Mouse (Mus musculus): Measurements from ENCODE around the gene D230025D16Rik.

Gene D230025D16Rik

DNA sequence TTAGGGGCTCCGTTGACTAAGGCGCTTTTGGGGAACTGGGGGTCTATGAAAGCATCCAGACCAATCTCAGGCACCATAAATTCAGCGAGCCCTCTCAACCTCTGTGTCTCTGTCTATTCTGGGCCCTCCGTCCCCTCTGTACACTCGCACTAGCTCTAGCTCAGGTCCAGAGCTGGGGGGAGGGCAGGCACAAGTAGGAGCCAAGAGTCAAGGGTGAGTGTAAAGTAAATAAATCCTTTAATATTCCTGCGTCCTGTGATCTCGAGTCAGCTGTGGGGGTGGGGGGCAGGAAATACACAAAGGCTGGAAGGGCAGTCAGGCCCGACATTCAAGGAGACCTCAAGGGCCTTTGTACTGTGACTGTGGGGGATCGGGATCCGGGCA, 44.1 kb downstream of the D230025D16Rik start:
- peak in 1 of 2 experiments; percentile 34 for DNase-seq

DNA sequence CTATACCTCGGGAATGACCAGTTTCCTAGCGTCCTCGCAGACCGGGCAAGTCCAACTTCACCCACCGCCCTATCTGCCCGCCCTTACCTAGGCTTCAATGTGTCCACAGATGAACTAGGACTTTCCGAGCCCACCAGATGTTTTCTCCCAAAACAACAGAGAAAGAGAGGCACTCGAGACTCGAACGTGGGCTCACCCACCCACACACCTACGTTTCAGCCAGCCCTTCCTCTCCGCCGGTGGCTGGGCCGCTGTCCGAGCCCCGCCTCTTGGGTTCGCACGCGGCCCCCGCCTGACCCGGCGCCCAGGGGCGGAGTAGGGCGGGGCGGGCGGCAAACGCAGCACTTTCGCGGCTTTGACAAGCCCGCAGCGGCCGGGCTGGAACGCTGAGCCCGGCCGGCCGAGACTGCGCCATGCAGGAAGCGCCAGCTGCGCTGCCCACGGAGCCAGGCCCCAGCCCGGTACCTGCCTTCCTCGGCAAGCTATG, 44.6 kb downstream of the D230025D16Rik start, which contains the start of gene Hsf4:
Gene Hsf4 (plus strand): TSS at position 341 of the 487 bp plus-strand sequence.
- peak in 1 of 2 experiments; percentile 40 for DNase-seq

DNA sequence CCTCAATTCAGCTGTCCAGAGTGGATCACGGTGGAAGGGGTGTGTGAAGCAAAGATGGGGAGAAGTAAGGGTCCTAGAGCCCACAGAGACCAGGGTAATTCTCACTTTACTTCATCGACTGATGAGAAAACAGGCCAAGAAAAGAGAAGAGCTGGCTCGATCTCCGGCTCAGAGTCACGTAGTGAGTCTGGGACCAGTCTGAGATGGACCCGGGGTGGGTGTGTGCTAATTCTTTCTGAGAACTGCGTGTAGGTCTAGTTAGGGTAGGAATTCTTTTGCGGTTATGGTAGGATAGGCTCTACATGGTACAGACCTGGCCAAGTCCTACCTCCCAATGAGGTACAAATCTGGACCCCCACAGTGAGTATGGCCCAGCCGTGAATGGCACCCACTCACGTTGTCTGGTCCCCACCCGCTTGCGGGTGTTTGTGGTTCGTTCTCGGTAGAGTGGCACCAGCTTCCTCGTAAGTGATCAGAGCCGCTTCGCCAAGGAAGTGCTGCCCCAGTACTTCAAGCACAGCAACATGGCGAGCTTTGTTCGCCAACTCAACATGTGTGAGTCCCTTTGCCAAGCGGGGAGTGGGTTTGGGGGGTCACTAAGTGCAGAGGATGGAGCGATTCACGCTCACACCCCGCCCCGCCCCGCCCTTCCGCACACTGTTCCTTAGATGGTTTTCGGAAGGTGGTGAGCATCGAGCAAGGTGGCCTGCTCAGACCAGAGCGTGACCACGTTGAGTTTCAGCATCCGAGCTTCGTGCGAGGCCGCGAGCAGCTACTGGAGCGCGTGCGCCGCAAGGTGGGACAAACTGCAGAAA, 45.4 kb downstream of the D230025D16Rik start:
- DNase-seq, result no peak

DNA sequence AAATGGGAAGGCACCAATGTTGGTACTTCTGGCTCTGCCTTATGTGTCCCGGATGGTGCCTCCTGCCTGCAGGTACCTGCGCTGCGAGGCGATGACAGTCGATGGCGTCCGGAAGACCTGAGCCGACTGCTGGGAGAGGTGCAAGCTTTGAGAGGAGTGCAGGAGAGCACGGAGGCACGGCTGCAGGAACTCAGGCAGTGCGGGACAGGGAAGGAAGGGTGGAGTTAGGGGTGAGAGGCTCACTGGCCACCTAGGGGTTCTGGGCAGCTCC, 45.9 kb downstream of the D230025D16Rik start:
- DNase-seq, result no peak

DNA sequence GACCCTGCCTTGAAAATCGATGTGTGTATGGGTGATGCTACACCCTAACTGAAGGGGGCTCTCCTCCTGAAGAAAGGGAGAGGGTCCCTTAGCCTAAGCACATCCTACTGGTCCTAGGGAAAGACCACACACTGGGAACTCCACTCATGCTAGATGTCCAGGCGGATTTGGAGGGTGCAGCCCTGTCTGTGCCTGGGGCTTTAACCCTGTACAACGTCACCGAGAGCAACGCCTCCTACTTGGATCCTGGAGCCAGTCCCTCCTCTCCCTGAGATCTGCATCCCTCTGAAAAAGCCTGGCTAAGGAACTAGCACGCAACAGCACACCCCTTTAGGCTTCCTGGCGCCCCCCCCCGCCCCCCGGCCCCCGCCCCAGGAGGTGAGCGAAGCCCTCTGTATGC, 50.4 kb downstream of the D230025D16Rik start:
- DNase-seq, result no peak

DNA sequence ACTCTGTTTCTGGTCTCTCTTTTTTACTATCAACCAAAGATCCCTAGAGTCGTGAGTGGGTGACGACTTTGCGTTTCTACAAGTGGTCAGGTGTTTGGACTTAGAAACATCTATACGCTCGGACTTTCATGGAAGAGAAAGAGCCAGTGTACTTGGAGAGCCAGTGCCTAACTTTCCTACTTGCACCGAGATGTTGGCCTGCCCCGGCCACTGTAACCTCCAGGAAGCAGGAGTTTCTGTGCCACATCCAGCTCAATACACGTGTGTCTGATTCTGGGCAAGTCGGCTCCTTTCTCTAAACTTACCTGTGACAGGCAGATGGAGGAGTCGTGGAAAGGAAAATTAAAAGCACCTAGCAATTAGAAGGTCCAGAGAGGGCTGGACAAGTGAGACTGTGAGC, 50.9 kb downstream of the D230025D16Rik start, which contains the start of gene Nol3:
Gene Nol3 (plus strand): TSS at position 301 of the 400 bp plus-strand sequence.
- no peak for DNase-seq

DNA sequence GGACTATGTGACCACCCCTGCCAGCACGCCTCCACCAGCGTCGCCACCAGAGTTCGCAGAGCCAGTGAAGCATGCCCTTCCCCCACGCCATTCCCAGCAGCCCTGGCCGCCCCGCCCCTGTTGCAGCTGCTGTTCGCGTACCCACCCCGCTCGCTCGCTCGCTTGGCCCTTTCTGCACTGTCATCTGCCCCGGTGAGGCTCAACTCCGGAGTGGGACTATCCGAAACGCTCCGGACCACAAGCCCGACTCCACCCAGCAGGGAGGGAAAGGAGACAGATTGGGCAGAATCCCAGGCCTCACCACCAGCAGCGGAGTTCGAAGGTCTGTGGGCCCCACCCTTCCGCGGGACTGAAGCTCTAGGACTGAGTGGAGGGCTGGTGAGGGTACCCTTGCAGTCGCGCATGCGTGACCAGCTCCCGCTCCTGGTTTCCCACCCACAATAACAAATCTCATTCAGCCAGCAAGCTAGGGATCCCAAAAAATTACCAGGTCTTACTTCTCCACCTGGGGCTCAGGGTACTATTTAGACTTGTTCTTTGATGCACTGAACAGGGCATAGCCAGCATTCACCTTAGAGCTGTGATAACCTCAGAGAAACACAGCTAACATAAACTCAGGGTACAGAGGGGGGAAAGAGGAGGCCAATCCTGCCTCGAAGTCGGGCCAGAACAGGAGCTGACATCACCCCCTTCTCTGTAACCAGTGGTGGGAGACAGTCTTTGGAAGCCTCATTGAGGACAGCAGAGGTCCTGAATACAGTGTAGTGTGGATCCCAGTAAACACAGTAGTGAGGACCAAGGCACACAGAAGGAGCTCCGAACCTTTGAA, 51.6 kb downstream of the D230025D16Rik start:
- DNase-seq, result peak; percentile 63 to 76

DNA sequence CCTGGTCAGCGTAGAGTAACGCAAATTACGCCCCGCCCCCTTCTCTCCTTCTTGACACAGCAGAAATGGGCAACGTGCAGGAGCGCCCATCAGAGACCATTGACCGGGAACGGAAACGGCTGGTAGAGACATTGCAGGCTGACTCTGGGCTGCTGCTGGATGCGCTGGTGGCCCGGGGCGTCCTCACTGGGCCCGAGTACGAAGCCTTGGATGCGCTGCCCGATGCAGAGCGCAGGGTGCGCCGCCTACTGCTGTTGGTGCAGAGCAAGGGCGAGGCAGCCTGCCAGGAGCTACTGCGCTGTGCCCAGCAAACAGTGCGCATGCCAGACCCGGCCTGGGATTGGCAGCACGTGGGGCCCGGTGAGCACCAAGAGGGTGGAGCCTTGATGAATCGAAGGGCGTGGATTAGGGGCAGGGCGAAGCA, 54.0 kb downstream of the D230025D16Rik start:
- DNase-seq, result peak; percentile 93 to 95

DNA sequence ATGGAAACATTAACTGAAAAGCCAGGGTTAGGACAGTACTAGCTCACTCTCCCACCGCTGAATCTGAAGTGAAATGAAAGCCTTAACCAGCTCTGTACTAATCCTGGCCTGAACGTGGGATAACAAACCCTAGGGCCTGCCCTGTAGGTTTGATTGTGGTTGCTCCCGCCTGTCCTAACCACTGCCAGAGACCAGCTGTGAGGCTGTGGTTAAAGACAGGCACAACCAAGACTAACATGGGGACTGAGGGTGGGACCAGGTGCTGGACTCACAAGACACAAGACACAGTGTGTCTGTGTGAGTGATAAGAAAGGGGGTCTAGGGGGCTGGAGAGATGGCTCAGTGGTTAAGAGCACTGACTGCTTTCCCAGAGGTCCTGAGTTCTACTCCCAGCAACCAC, 55.6 kb downstream of the D230025D16Rik start:
- DNase-seq, result no peak

DNA sequence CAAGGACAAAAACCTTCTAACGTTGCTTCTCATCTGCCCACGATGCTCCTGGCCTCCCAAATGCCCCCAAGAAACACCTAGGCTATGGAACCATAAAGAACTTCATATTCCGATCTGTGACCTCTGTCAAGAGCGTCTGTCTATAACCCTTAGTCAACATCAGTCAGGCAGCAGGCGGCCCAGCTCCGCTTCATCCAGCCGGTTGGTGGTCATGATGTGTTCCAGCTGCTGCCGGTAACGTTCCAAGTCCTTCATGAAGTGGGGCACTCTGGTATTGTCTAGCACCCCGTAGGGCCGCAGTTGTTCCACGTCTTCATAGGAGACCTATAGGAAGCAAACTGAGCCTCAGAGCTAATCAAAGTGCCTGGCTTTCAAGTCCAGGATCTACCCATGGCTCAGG, 56.9 kb downstream of the D230025D16Rik start:
- no peak for DNase-seq

DNA sequence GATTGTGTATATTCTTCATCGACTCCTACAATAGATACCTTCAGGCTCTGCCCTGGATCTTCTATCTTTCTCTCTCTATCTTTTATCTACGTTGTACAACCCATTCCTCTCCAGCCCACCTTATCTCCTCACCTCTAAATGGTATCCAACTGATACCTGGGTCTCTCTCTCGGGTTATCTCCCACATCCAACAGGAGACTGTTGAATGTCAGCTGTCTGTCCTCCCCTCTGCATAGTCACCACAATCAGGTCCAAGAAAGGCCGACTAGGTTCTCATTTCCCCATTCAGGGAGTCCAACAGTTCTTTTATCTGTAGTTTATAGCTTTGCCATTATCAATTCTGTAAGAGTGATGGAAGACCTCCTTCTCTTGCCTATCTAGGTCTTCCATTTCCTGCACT, 57.3 kb downstream of the D230025D16Rik start:
- no peak for DNase-seq

DNA sequence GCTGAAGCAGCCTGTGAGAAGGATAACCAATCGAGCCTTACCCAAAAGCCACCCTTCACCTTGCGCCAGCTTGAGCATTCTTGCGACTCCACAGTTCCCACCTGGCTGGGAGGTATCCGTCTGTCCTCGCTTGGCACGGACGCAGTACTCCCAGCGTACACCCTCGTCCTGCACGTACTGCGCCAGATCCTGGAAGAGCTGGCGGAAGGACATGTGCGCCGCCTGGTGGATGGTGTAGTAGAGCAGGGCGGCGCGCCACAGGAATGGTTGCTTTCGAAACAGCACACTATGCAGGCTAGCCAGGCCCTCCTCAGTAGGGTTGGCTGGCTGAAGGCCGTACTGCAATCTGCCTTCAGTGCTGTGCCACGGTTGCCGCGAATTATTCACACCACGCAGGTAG, 58.1 kb downstream of the D230025D16Rik start:
- DNase-seq, result peak; percentile 74 to 78

DNA sequence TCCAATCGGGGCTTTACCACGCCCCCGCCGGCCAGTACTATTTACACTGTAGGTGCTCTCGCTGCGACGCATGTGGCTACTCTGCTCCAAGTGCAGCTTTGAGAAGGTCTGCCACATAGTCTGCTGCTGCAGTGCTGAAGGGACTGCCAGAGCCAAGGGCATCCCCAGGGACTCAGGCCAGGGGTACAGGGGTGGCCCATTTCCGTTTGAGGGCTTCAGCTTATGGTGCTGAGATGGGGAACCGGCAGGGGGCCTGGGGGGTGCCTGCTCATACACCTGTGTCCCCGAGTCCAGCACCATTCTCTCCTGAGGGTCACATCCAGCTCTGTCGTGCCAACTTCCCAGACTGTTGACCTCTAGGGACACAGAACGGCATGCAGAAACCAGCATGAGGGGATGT, 60.6 kb downstream of the D230025D16Rik start:
- DNase-seq, result peak; percentile 49 to 56

DNA sequence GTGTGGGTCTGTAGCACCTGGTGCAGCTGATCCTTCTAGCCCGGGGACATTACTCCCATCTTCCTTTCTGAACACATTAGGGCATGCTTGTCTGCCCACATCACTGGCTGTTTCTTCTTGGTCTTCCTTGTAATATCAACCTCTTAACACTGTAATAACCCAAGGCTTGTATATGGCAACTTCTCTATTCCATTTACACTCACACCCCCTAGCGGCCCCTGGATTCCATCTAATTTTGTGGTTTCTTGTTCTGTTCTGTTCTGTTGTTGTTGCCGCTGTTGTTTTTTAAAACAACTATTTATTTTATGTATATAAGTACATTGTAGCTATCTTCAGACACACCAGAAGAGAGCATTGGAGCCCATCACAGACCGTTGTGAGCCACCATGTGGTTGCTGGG, 62.0 kb downstream of the D230025D16Rik start:
- peak in 1 of 2 experiments; percentile 13 for DNase-seq

DNA sequence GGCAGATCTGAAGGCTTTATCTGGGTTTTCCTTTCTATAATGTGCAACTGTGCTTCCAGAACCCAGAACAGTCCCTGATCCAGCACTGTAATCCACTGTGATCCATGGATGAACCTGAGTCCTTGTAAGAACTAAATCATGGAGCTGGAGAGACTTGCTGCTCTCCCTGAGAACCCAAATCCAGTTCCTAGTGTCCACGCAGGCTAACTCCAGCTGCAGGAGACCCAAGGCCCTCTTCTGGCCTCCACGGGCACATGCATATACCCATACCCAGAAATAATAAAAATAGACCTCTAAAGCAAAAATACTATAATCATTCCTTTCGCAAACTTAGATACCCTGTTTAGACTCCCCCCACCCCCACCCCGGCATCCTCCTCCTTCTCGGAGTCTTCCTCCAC, 63.3 kb downstream of the D230025D16Rik start:
- peak in 1 of 2 experiments; percentile 10 for DNase-seq

DNA sequence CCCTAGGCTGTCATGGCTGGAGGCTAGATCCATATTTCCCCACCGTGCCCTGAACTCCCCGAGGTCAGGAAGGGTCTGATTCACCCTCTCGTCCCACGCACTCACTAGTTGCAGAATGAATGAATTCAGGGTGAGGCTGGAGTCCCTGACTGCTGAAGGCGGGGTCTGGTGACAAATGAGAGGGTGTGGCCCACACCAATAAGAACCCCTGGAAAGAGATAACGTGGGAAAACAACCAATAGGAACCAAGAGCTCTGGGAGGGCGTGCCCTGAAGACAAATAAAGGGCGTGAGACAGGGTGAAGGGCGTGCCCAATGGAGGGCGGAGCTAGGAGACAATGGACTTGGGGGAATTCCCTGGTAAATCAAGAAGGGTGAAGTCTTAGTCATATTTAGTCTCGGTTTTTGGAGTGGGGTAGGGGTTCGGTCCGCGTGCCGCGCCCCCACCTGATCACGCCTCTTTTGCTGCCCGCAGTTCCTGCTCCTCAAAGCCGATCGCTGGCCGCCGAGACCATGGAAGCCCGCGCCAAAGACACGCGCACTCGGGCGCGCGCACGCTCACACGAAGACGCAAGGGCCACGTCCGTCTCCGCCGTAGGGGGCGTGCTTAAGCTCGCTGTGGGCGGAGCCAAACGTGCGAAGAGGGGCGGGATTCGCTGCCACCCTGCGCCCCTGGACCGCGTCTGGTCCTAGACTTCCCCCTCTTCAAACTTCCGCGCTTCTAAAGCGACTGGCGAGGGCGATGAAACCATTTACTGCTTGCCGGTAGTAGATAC, 64.2 kb downstream of the D230025D16Rik start:
- peak; percentile 99 for DNase-seq

DNA sequence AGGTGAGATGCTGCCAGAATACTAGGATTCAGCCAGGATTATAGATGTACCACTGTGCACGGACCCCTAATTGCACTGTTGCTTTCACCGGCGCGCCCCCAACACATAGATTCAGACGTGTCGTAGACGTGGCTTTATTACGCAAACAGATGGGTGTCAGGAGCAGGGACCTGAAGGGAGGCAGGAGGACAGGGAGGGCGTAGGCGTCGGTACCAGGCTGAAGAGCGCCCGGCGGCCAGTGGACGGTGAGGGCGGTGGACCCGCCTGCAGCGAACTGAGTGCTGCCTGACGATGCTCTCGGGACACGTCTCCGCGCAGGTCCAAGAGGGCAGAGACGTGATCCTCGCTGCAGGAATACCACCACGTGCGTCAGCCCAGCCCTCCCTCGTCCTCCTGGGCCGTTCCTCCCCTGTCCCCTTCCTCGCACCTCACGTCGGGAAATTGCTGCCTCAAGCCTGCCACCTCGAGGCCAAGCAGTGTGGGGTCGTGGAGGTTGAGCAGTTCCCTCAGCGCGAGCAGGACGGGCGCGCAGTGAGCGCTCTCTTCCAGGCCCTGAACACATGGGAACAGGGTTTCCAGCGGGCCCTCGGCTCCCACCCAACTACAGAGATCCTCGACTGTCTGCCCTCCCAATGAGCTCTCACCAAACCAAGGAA, 65.0 kb downstream of the D230025D16Rik start, which contains the start of gene 4931428F04Rik:
Gene 4931428F04Rik (minus strand): TSS at position 60 of the 656 bp plus-strand sequence.
- peak; percentile 81 for DNase-seq

DNA sequence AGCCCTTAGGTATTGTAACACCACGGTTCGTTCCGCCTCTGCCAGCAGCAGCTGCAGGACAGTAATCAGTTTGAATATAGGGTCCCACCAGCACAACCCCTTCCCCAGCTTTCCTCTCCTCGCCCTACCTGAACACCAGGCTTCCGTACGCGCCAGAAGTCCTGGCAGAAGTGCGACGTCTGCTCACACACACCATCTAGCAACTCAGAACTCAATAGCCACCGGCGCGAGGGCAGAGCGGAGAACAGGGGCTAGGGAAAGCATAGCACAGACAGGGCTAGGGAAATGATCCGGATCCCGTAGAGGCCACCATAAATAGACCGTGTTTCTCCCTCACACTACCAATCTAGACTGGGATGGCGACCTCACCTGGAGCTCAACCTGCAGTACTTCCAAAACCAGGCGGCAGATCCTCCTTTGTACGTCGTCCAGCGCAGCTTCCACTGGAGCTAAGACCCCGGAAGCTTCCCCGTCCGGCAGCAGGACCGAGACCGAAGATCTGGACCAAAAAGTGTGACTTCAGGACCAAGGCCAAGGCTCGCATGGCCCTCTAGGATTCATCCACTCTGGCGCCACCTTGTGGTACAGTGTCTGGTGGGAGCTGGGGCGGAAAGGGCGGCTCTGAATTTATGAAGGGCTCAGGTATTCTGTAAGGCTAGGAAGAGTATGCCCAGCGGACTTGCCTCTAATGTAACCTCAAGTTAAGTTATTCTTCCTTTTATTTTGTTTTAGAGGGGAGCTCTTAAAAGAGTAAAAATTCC, 65.8 kb downstream of the D230025D16Rik start:
- DNase-seq, result peak; percentile 97 to 99

DNA sequence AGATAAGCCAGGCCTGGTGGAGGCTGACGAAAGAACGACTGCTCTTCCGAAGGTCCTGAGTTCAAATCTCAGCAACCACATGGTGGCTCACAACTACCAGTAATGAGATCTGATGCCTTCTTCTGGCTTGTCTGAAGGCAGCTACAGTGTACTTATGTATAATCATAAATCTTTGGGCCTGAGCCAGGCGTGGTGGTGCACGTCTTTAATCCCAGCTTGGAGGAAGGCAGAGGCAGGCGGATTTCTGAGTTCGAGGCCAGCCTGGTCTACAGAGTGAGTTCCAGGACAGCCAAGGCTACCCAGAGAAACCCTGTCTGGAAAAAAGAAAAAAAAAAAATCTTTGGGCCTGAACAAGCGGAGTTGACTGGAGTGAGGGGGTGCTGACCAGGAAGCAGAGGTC, 66.4 kb downstream of the D230025D16Rik start:
- DNase-seq, result peak in 1 of 2 experiments; percentile 34

DNA sequence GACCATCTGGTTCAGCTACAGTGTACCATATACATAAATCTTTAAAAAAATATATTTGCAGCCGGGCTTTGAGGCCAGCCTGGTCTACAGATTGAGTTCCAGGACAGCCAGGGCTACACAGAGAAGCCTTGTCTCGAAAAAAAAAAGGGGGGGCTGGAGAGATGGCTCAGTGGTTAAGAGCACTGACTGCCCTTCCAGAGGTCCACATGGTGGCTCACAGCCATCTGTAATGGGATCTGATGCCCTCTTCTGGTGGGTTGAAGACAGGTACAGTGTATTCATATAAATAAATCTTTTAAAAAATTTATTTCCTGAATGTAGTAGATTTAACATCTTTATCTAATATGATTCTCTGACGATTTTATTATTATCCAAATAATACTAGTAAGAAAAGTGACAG, 66.9 kb downstream of the D230025D16Rik start:
- DNase-seq, result peak in 1 of 2 experiments; percentile 44

DNA sequence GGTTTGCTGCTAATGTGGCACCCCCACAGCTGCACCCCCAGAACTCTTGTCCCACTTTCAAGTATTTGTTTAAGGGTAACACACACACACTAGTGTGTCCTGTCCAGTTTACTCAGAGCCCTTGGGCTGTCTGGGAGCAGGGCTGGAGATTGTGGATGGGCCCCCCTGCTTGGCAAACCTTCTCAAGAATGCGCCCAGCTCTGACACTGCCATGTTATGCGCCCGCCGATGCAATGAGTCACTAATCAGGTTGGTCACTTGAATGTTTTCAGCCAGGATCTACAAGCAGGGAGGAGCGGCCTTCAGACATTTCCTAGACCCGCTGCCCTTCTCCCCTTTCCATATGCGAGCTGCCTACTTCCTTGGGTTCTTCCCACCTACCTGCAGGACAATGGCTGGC, 67.5 kb downstream of the D230025D16Rik start:
- peak in 1 of 2 experiments; percentile 22 for DNase-seq

Data from cerebellum, postnatal 10 days (tissue).